Mouse (Mus musculus) adrenal gland, postnatal 25 days (tissue): ENCODE data around the gene Ryr3. TPM values are rescaled to one million over a fixed set of nuclear protein-coding genes. Genes with fewer than 3 reads are reported as not detected.

Experiments
- DNase-seq: peaks from one replicate; pipeline ENCODE4 v3.0.0; 2021; ENCODE audit warnings: mixed read lengths
- microRNA-seq, 2 experiments: library from miRNA; unstranded; fragments of <30 nt; microRNA quantifications; one replicate each; pipeline ENCODE4 v1.2.0; 2021
- total RNA-seq: library from RNA; stranded (reverse); gene quantifications from 2 replicates; pipeline ENCODE4 v1.2.3, GENCODE M21; 2021

Gene Ryr3
- total RNA-seq, 1 experiment from 2014 or later = 1.1 TPM

GRCm38 (mm10) chr2:112637206-112637605, 579.7 kb downstream of the Ryr3 start:
- no peak for DNase-seq

- no peak for DNase-seq
Observed at GRCm38 (mm10) chr2:112632536-112632935, 584.4 kb downstream of the Ryr3 start.

GRCm38 (mm10) chr2:112630669-112631068, 586.2 kb downstream of the Ryr3 start:
- DNase-seq = no peak

GRCm38 (mm10) chr2:112625156-112625555, 591.7 kb downstream of the Ryr3 start:
- no peak for DNase-seq

- no peak for DNase-seq
Observed at GRCm38 (mm10) chr2:112617206-112617605, 599.7 kb downstream of the Ryr3 start.

- DNase-seq = no peak
Observed at GRCm38 (mm10) chr2:112614375-112614774, 602.5 kb downstream of the Ryr3 start.

- DNase-seq = no peak
Observed at GRCm38 (mm10) chr2:112612628-112613027, 604.3 kb downstream of the Ryr3 start.

GRCm38 (mm10) chr2:112606536-112606935, 610.4 kb downstream of the Ryr3 start:
- DNase-seq = no peak

- DNase-seq = no peak
Observed at GRCm38 (mm10) chr2:112602487-112602886, 614.4 kb downstream of the Ryr3 start.

- no peak for DNase-seq
Observed at GRCm38 (mm10) chr2:112600222-112600621, 616.7 kb downstream of the Ryr3 start.

GRCm38 (mm10) chr2:112597064-112597463, 619.8 kb downstream of the Ryr3 start:
- no peak for DNase-seq

- DNase-seq = no peak
Observed at GRCm38 (mm10) chr2:112596415-112596814, 620.5 kb downstream of the Ryr3 start.

GRCm38 (mm10) chr2:112595807-112596206, 621.1 kb downstream of the Ryr3 start:
- no peak for DNase-seq

- DNase-seq = no peak
Observed at GRCm38 (mm10) chr2:112593781-112594180, 623.1 kb downstream of the Ryr3 start.

- DNase-seq = no peak
Observed at GRCm38 (mm10) chr2:112593322-112593721, 623.6 kb downstream of the Ryr3 start.

- peak; percentile 43 for DNase-seq
Observed at GRCm38 (mm10) chr2:112591451-112591871, 625.4 kb downstream of the Ryr3 start.

- DNase-seq = no peak
Observed at GRCm38 (mm10) chr2:112590985-112591384, 625.9 kb downstream of the Ryr3 start.

Small RNA genes lying within 50 kb of the gene (microRNA-seq; reads per million reads assigned to microRNA genes)
- 0 reads per million in 2 experiments for gene Gm44374

Other genes with a start within 250 kb of the Ryr3 start
- gene Tmco5b, start 68.6 kb upstream of the Ryr3 start, total RNA-seq = not detected in 2 replicates
- gene Fmn1, start 110.6 kb upstream of the Ryr3 start, total RNA-seq = 3.1 and 5.0 TPM in 2 replicates